Comparison of ENCODE assay signal across 8 mouse cellular contexts in the genomic region with DNA sequence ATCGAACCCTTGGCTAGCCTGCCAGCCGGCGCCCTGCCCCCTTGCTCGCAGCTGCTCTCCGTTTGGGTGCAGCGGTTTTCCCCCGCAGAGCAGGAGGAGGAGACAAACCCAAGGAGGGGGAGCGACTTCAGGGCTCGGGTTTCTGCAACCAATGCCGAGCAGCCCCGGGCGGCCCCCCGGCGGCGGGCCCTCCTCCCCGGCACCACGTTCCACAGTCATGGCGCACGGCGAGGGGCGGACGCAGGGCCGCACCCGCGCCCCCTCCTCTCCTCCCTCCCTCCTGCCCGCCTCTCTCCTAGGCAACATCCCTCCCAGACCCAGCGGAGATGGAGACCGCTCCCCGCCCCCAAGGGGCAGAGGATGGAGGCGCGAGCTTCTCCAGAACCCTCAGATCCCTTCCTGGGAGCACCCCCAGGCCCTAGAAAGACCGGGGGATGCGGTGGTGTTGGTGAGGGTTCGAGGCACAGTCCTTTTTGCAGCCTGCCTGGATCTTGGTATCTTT.
DNase-seq lines count a peak whose midpoint lies in the region; ATAC-seq and TF ChIP-seq lines count a peak whose summit lies in the region.

No protein-coding gene starts in this region.

- under 1% methylated on average over 33 of the region's 34 CpGs for WGBS in hindbrain, embryonic 13.5 days

- H3K4me2 ChIP-seq in hindbrain, embryonic 13.5 days: peak overlapping the region; percentile 86

- H3K9me3 ChIP-seq in MEL (replicated peaks; ENCODE audit: insufficient read depth, low read length): no peaks in the 10 kb centered on the region
- no peaks in the 10 kb centered on the region for H3K9me3 ChIP-seq in hindbrain, embryonic 13.5 days

- H3K27me3 ChIP-seq in MEL (ENCODE audit: control insufficient read depth in 1 of 2, insufficient read depth in 2 of 2, low read length in 2 of 2): no peaks in the 10 kb centered on the region; a peak in 1 of 4 replicates
- no peaks in the 10 kb centered on the region for H3K27me3 ChIP-seq in hindbrain, embryonic 13.5 days

- peak overlapping the region; percentile 87 for H3K27ac ChIP-seq in MEL (ENCODE audit: control insufficient read depth, low read depth, low read length)
- peak overlapping the region; percentile 100 for H3K27ac ChIP-seq in hindbrain, embryonic 13.5 days

- TF ChIP-seq POLR2A in MEL (IDR thresholded peaks at IDR 0.05; ENCODE audit: control insufficient read depth in 1 of 2, insufficient read depth in 1 of 2, low read depth in 1 of 2, low read length in 2 of 2, poor library complexity in 1 of 2): peak in 1 of 2 experiments; percentile 38; a peak in 1 of 4 replicates

- peak overlapping the region; percentile 91 for H3K9ac ChIP-seq in MEL (ENCODE audit: control insufficient read depth, low read depth, low read length, poor library complexity, severe bottlenecking)
- H3K9ac ChIP-seq in hindbrain, embryonic 13.5 days: peak overlapping the region; percentile 91

- peak; percentile 96 for DNase-seq in MEL (ENCODE audit: low read depth, low spot score)
- DNase-seq in cerebellum, adult 9-10 months: peak; percentile 59
- peak; percentile 91 to 93 for DNase-seq in frontal cortex, postnatal 14 days (ENCODE audit: low spot score in 2 of 2)
- DNase-seq in layer of hippocampus, postnatal 25 days (ENCODE audit: extremely low spot score in 1 of 2, low spot score in 1 of 2): peak; percentile 73 to 83
- peak; percentile 88 for DNase-seq in lung, postnatal 14 days
- DNase-seq in ovary, postnatal 36 days (ENCODE audit: low spot score): peak; percentile 95
- peak; percentile 96 for DNase-seq in thymus, postnatal 25 days

- peaks cover 10 to 37% of the 10 kb centered on the region in 2 experiments for H3K4me1 ChIP-seq in MEL (ENCODE audit: control insufficient read depth in 1 of 2, insufficient read depth in 2 of 2, low read length in 2 of 2)
- peaks cover 46% of the 10 kb centered on the region for H3K4me1 ChIP-seq in hindbrain, embryonic 13.5 days (replicated peaks)

- H3K79me2 ChIP-seq in MEL (ENCODE audit: control insufficient read depth, insufficient read depth, low read length, poor library complexity): peaks cover 7% of the 10 kb centered on the region; the same call in 1 of the 2 replicates

- TF ChIP-seq EP300 in MEL (IDR thresholded peaks at IDR 0.05; ENCODE audit: low read depth in 1 of 2, low read length in 2 of 2): no peak; a peak in 2 of 4 replicates

- peaks cover 0 to 33% of the 10 kb centered on the region in 2 experiments; a peak in 2 of 4 replicates for H3K36me3 ChIP-seq in MEL (ENCODE audit: control insufficient read depth in 1 of 2, insufficient read depth in 2 of 2, low read length in 2 of 2)
- no peaks in the 10 kb centered on the region for H3K36me3 ChIP-seq in hindbrain, embryonic 13.5 days

- no peak for TF ChIP-seq RAD21 in MEL (IDR thresholded peaks at IDR 0.05; ENCODE audit: low read depth, low read length)

- no peak for TF ChIP-seq CTCF in MEL (IDR thresholded peaks at IDR 0.05 in 2 of 3, conservative IDR thresholded peaks at IDR 0.05 in 1 of 3; ENCODE audit: control insufficient read depth in 1 of 3, insufficient read depth in 1 of 3, low read depth in 2 of 3, low read length in 3 of 3, poor library complexity in 1 of 3, severe bottlenecking in 1 of 3)

- peak overlapping the region; percentile 73 to 74 for H3K4me3 ChIP-seq in MEL (ENCODE audit: control insufficient read depth in 1 of 2, insufficient read depth in 1 of 2, low read depth in 2 of 2, low read length in 2 of 2)
- peak overlapping the region; percentile 65 for H3K4me3 ChIP-seq in hindbrain, embryonic 13.5 days

- ATAC-seq in hindbrain, embryonic 13.5 days (ENCODE audit: low FRiP score): peak; percentile 93

TF ChIP-seq in MEL, 35 proteins besides CTCF, POLR2A, EP300 and RAD21:
- no peak for TF ChIP-seq TAL1 (IDR thresholded peaks at IDR 0.05; ENCODE audit: low read length)
- TF ChIP-seq CHD1 (IDR thresholded peaks at IDR 0.05; ENCODE audit: low read depth, low read length): no peak
- TF ChIP-seq MEF2A (IDR thresholded peaks at IDR 0.05; ENCODE audit: extremely low read depth, insufficient replicate concordance, low read depth, low read length, poor library complexity, severe bottlenecking): no peak
- TF ChIP-seq RCOR1 (IDR thresholded peaks at IDR 0.05; ENCODE audit: low read depth, low read length): 0 out of 2 replicates have a peak, but pooled peaks have one; percentile 13
- TF ChIP-seq UBTF (IDR thresholded peaks at IDR 0.05; ENCODE audit: borderline replicate concordance, insufficient read depth, low read depth, low read length): 0 out of 2 replicates have a peak, but pooled peaks have one; percentile 32
- TF ChIP-seq ZMIZ1 (IDR thresholded peaks at IDR 0.05; ENCODE audit: low read depth, low read length): 0 out of 2 replicates have a peak, but pooled peaks have one; percentile 39
- TF ChIP-seq ZKSCAN1 (IDR thresholded peaks at IDR 0.05; ENCODE audit: low read depth, low read length): no peak
- no peak for TF ChIP-seq SMC3 (IDR thresholded peaks at IDR 0.05; ENCODE audit: low read depth, low read length)
- peak; percentile 51 for TF ChIP-seq ETS1 (IDR thresholded peaks at IDR 0.05; ENCODE audit: low read depth, low read length)
- 0 out of 2 replicates have a peak, but pooled peaks have one; percentile 20 for TF ChIP-seq NRF1 (IDR thresholded peaks at IDR 0.05; ENCODE audit: insufficient read depth, low read depth, low read length, poor library complexity, severe bottlenecking)
- TF ChIP-seq BHLHE40 (IDR thresholded peaks at IDR 0.05; ENCODE audit: borderline replicate concordance, low read depth, low read length): no peak
- TF ChIP-seq GABPA (IDR thresholded peaks at IDR 0.05; ENCODE audit: low read depth, low read length): no peak
- TF ChIP-seq E2F4 (IDR thresholded peaks at IDR 0.05; ENCODE audit: borderline replicate concordance, low read depth, low read length): no peak
- no peak for TF ChIP-seq ZC3H11A (IDR thresholded peaks at IDR 0.05; ENCODE audit: low read depth, low read length)
- peak; percentile 97 for TF ChIP-seq MAZ (IDR thresholded peaks at IDR 0.05; ENCODE audit: low read depth, low read length)
- no peak for TF ChIP-seq HCFC1 (IDR thresholded peaks at IDR 0.05; ENCODE audit: low read depth, low read length)
- TF ChIP-seq TBP (IDR thresholded peaks at IDR 0.05; ENCODE audit: low read depth, low read length): 0 out of 2 replicates have a peak, but pooled peaks have one; percentile 5
- no peak for TF ChIP-seq MYC (IDR thresholded peaks at IDR 0.05; ENCODE audit: low read depth, low read length)
- peak; percentile 45 for TF ChIP-seq NELFE (IDR thresholded peaks at IDR 0.05; ENCODE audit: low read depth, low read length)
- TF ChIP-seq MXI1 (IDR thresholded peaks at IDR 0.05; ENCODE audit: low read depth, low read length): peak; percentile 71
- TF ChIP-seq KAT2A (conservative IDR thresholded peaks at IDR 0.05; ENCODE audit: low read depth, low read length): no peak
- no peak for TF ChIP-seq MAFK (IDR thresholded peaks at IDR 0.05; ENCODE audit: borderline replicate concordance, low read depth, low read length)
- no peak for TF ChIP-seq CHD2 (IDR thresholded peaks at IDR 0.05; ENCODE audit: low read length)
- TF ChIP-seq USF2 (IDR thresholded peaks at IDR 0.05; ENCODE audit: borderline replicate concordance in 1 of 2, insufficient read depth in 1 of 2, low read depth in 1 of 2, low read length in 2 of 2): no peak
- TF ChIP-seq POLR2AphosphoS5 (IDR thresholded peaks at IDR 0.05; ENCODE audit: borderline replicate concordance, low read depth, low read length): no peak
- no peak for TF ChIP-seq GATA1 (IDR thresholded peaks at IDR 0.05; ENCODE audit: low read depth, low read length)
- peak; percentile 50; the same call in 1 of the 2 replicates for TF ChIP-seq MAX (IDR thresholded peaks at IDR 0.05; ENCODE audit: low read length)
- TF ChIP-seq TCF12 (IDR thresholded peaks at IDR 0.05; ENCODE audit: low read depth, low read length): 0 out of 2 replicates have a peak, but pooled peaks have one; percentile 13
- TF ChIP-seq USF1 (IDR thresholded peaks at IDR 0.05; ENCODE audit: low read depth, low read length): no peak
- TF ChIP-seq MYB (IDR thresholded peaks at IDR 0.05; ENCODE audit: low read depth, low read length): no peak
- peak; percentile 22; the same call in 1 of the 2 replicates for TF ChIP-seq ZNF384 (IDR thresholded peaks at IDR 0.05; ENCODE audit: low read depth, low read length)
- TF ChIP-seq ELF1 (IDR thresholded peaks at IDR 0.05; ENCODE audit: low read depth, low read length): 0 out of 2 replicates have a peak, but pooled peaks have one; percentile 24
- TF ChIP-seq JUND (IDR thresholded peaks at IDR 0.05; ENCODE audit: low read depth, low read length): no peak
- TF ChIP-seq POLR2AphosphoS2 (IDR thresholded peaks at IDR 0.05; ENCODE audit: low read length): no peak
- TF ChIP-seq SIN3A (IDR thresholded peaks at IDR 0.05; ENCODE audit: low read length): peak; percentile 72; the same call in 1 of the 2 replicates

Comparison
In these comparisons a context has a peak if more than half of its experiments do, and no peak if none do; other contexts are left out.
1. Peak in every context shown above with its lines: DNase-seq, ATAC-seq, H3K4me3 ChIP-seq and H3K27ac ChIP-seq.